Mouse (Mus musculus): ENCODE data around the gene Pde10a.
A peak's percentile ranks its signal among the peaks of the same experiment; 100 is the strongest.

Pde10a gene

GRCm38 (mm10) chr17:8749426-8749825, 224.3 kb downstream of the Pde10a start:
- DNase-seq (ENCODE audit: low spot score): no peak

GRCm38 (mm10) chr17:8757576-8757975, 232.4 kb downstream of the Pde10a start:
- DNase-seq (ENCODE audit: low spot score): no peak

- DNase-seq (ENCODE audit: low spot score): no peak
These were observed 238.1 kb downstream of the Pde10a start for GRCm38 (mm10) chr17:8763248-8763647.

- no peak for DNase-seq (ENCODE audit: low spot score)
These were observed 240.9 kb downstream of the Pde10a start for GRCm38 (mm10) chr17:8765987-8766576.

GRCm38 (mm10) chr17:8769155-8769554, 244.0 kb downstream of the Pde10a start:
- no peak for DNase-seq (ENCODE audit: low spot score)

GRCm38 (mm10) chr17:8773391-8773790, 248.2 kb downstream of the Pde10a start:
- DNase-seq (ENCODE audit: low spot score): no peak

GRCm38 (mm10) chr17:8774301-8774700, 249.1 kb downstream of the Pde10a start:
- no peak for DNase-seq (ENCODE audit: low spot score)

- DNase-seq (ENCODE audit: low spot score): no peak
These were observed 250.5 kb downstream of the Pde10a start for GRCm38 (mm10) chr17:8775571-8776161.

- DNase-seq (ENCODE audit: low spot score): no peak
These were observed 252.5 kb downstream of the Pde10a start for GRCm38 (mm10) chr17:8777710-8778109.

GRCm38 (mm10) chr17:8778839-8779238, 253.7 kb downstream of the Pde10a start:
- DNase-seq (ENCODE audit: low spot score): no peak

- DNase-seq (ENCODE audit: low spot score): no peak
These were observed 255.3 kb downstream of the Pde10a start for GRCm38 (mm10) chr17:8780484-8780883.

GRCm38 (mm10) chr17:8781040-8781439, 255.9 kb downstream of the Pde10a start:
- no peak for DNase-seq (ENCODE audit: low spot score)

GRCm38 (mm10) chr17:8781576-8781975, 256.4 kb downstream of the Pde10a start:
- DNase-seq (ENCODE audit: low spot score): no peak

GRCm38 (mm10) chr17:8785908-8786307, 260.7 kb downstream of the Pde10a start:
- no peak for DNase-seq (ENCODE audit: low spot score)

GRCm38 (mm10) chr17:8786484-8786883, 261.3 kb downstream of the Pde10a start:
- no peak for DNase-seq (ENCODE audit: low spot score)

GRCm38 (mm10) chr17:8787762-8788161, 262.6 kb downstream of the Pde10a start:
- DNase-seq (ENCODE audit: low spot score): no peak

GRCm38 (mm10) chr17:8791561-8791960, 266.4 kb downstream of the Pde10a start:
- DNase-seq (ENCODE audit: low spot score): no peak

GRCm38 (mm10) chr17:8792611-8793010, 267.4 kb downstream of the Pde10a start:
- DNase-seq (ENCODE audit: low spot score): no peak

- no peak for DNase-seq (ENCODE audit: low spot score)
These were observed 272.5 kb downstream of the Pde10a start for GRCm38 (mm10) chr17:8797624-8798023.

GRCm38 (mm10) chr17:8798531-8799295, 273.5 kb downstream of the Pde10a start:
- no peak for DNase-seq (ENCODE audit: low spot score)

- no peak for DNase-seq (ENCODE audit: low spot score)
These were observed 274.1 kb downstream of the Pde10a start for GRCm38 (mm10) chr17:8799296-8799731.

- DNase-seq (ENCODE audit: low spot score): peak; percentile 5
These were observed 274.8 kb downstream of the Pde10a start for GRCm38 (mm10) chr17:8799914-8800420.

GRCm38 (mm10) chr17:8800478-8801082, 275.4 kb downstream of the Pde10a start:
- DNase-seq (ENCODE audit: low spot score): peak; percentile 60

Data from yolk sac, embryonic 10.5 days (tissue).